Comparison of ENCODE assay signal across 33 mouse cellular contexts in the genomic region with DNA sequence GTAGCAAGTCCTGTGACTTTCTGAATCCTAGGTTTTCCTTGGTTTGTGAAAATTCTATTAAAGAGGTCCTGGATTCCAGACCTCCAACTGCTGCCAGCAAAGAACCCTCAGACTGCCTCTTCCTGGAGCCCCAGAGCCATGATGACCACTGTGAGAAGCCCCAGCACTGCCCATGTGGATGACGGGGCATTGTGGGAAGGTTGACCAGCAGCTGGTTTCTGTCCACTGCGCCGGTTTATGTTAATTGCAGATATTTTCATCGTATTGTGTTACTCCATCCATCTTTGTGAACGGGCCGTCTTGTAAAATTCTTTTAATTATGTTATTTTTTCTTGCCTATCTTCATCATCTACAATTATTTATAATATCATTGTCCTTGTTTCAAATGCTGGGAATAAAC. TPM values are rescaled to one million over a fixed set of nuclear protein-coding genes. Genes with fewer than 3 reads are reported as not detected.
DNase-seq lines count a peak whose midpoint lies in the region; ATAC-seq and TF ChIP-seq lines count a peak whose summit lies in the region.
"Had no signal": no experiment of that assay in that cellular context is flagged by ENCODE, and none has a peak within 500 bp of the region (broad histone marks: within the 10 kb centered on the region; RNA-seq: fewer than 3 reads in every experiment).

No protein-coding gene starts in this region.

- H3K9me3 ChIP-seq in lung, embryonic 16.5 days (ENCODE audit: control insufficient read depth, low read length): no peaks in the 10 kb centered on the region
- H3K9me3 ChIP-seq: embryonic facial prominence, embryonic 10.5 days; embryonic facial prominence, embryonic 13.5 days; forebrain, embryonic 12.5 days; forebrain, embryonic 15.5 days; hindbrain, embryonic 12.5 days; hindbrain, embryonic 15.5 days had no signal

- TF ChIP-seq CTCF in gastrocnemius, adult 2 months (IDR thresholded peaks at IDR 0.05): no peak
- no peak for TF ChIP-seq CTCF in kidney, adult 2 months (conservative IDR thresholded peaks at IDR 0.05; ENCODE audit: insufficient read depth, insufficient read length, low read depth, low read length)
- no peak for TF ChIP-seq CTCF in lung, adult 2 months (IDR thresholded peaks at IDR 0.05; ENCODE audit: insufficient read depth, low read length)

- 67% methylated on average over 6 of the region's 6 CpGs for WGBS in kidney, adult 2 months
- WGBS in lung, embryonic 16.5 days: 41% methylated on average over 6 of the region's 6 CpGs
- WGBS in lung, adult 2 months: 68% methylated on average over 6 of the region's 6 CpGs

- no peaks in the 10 kb centered on the region for H3K4me1 ChIP-seq in kidney, adult 2 months (ENCODE audit: control insufficient read depth, insufficient read depth, low read length)
- H3K4me1 ChIP-seq in lung, embryonic 16.5 days (replicated peaks; ENCODE audit: control insufficient read depth, insufficient read depth, low read length): peaks cover 9% of the 10 kb centered on the region; the same call in 1 of the 2 replicates
- H3K4me1 ChIP-seq in lung, adult 2 months (ENCODE audit: control insufficient read depth, insufficient read depth, low read length): no peaks in the 10 kb centered on the region
- H3K4me1 ChIP-seq: embryonic facial prominence, embryonic 10.5 days; embryonic facial prominence, embryonic 13.5 days; forebrain, embryonic 12.5 days; hindbrain, embryonic 12.5 days; hindbrain, embryonic 15.5 days had no signal

- no peaks in the 10 kb centered on the region for H3K36me3 ChIP-seq in kidney, adult 2 months (ENCODE audit: control insufficient read depth, insufficient read depth, low read length)
- no peaks in the 10 kb centered on the region for H3K36me3 ChIP-seq in lung, embryonic 16.5 days (ENCODE audit: control insufficient read depth, insufficient read depth, low read length)
- H3K36me3 ChIP-seq: embryonic facial prominence, embryonic 10.5 days; embryonic facial prominence, embryonic 13.5 days; forebrain, embryonic 12.5 days; forebrain, embryonic 15.5 days; hindbrain, embryonic 12.5 days; hindbrain, embryonic 15.5 days had no signal

- peak; percentile 82; the same call in 1 of the 2 replicates for ATAC-seq in lung, embryonic 16.5 days (ENCODE audit: low read depth)
- ATAC-seq: activated CD4-positive, CD25-positive, alpha-beta regulatory T cell, adult 4 months; forebrain, embryonic 15.5 days had no signal

- H3K4me2 ChIP-seq in lung, embryonic 16.5 days (ENCODE audit: low read depth, low read length): no peak overlapping the region
- H3K4me2 ChIP-seq: embryonic facial prominence, embryonic 13.5 days; forebrain, embryonic 12.5 days; forebrain, embryonic 15.5 days; heart, embryonic 11.5 days; hindbrain, embryonic 12.5 days; hindbrain, embryonic 15.5 days had no signal

- H3K9ac ChIP-seq in lung, embryonic 16.5 days (ENCODE audit: low read length): no peak overlapping the region
- H3K9ac ChIP-seq: embryonic facial prominence, embryonic 13.5 days; forebrain, embryonic 12.5 days; forebrain, embryonic 15.5 days; hindbrain, embryonic 12.5 days; hindbrain, embryonic 15.5 days had no signal

- intact Hi-C loops in gastrocnemius, adult 2 months (cut with DNase I): no loop called here

- no peak overlapping the region for H3K27ac ChIP-seq in gastrocnemius, adult 2 months
- H3K27ac ChIP-seq in kidney, adult 2 months (ENCODE audit: insufficient read depth, low read depth, low read length): no peak overlapping the region
- no peak overlapping the region for H3K27ac ChIP-seq in lung, embryonic 16.5 days (ENCODE audit: low read length)
- H3K27ac ChIP-seq: embryonic facial prominence, embryonic 10.5 days; embryonic facial prominence, embryonic 13.5 days; forebrain, embryonic 12.5 days; forebrain, embryonic 15.5 days; hindbrain, embryonic 12.5 days; hindbrain, embryonic 15.5 days had no signal

- no peak overlapping the region for H3K4me3 ChIP-seq in gastrocnemius, adult 2 months
- H3K4me3 ChIP-seq in kidney, adult 2 months (ENCODE audit: insufficient read depth, low read depth, low read length): no peak overlapping the region
- H3K4me3 ChIP-seq in lung, embryonic 16.5 days (ENCODE audit: low read length): no peak overlapping the region
- no peak overlapping the region for H3K4me3 ChIP-seq in lung, adult 2 months (replicated peaks; ENCODE audit: extremely low read depth, low read depth, low read length)
- H3K4me3 ChIP-seq: embryonic facial prominence, embryonic 10.5 days; embryonic facial prominence, embryonic 13.5 days; erythroblast, embryonic 14.5 days; forebrain, embryonic 12.5 days; forebrain, embryonic 15.5 days; hindbrain, embryonic 12.5 days; hindbrain, embryonic 15.5 days had no signal

- TF ChIP-seq POLR2A in kidney, adult 2 months (IDR thresholded peaks at IDR 0.05; ENCODE audit: low read depth, low read length): no peak
- no peak for TF ChIP-seq POLR2A in lung, adult 2 months (IDR thresholded peaks at IDR 0.05; ENCODE audit: borderline replicate concordance, extremely low read depth, low read depth, low read length)

- no peaks in the 10 kb centered on the region for H3K27me3 ChIP-seq in kidney, adult 2 months (replicated peaks; ENCODE audit: control insufficient read depth, insufficient read depth, low read length)
- H3K27me3 ChIP-seq in lung, embryonic 16.5 days (ENCODE audit: control insufficient read depth, insufficient read depth, low read depth, low read length): no peaks in the 10 kb centered on the region
- H3K27me3 ChIP-seq: embryonic facial prominence, embryonic 13.5 days; forebrain, embryonic 12.5 days; forebrain, embryonic 15.5 days; hindbrain, embryonic 12.5 days; hindbrain, embryonic 15.5 days had no signal

- DNase-seq in gastrocnemius, adult 2 months: peak; percentile 1
- DNase-seq in gastrocnemius, postnatal 10 days: no peak
- DNase-seq in kidney, postnatal 10 days: peak; percentile 27
- DNase-seq in kidney, adult 2 months: no peak
- DNase-seq in lung, adult 2 months: no peak
- DNase-seq: adrenal gland, adult 8-10 months; adrenal gland, postnatal 25 days; cerebellum, adult 11-12 months; cerebellum, adult 8-10 months; cerebellum, postnatal 10 days; cerebellum, postnatal 36 days; embryo, embryonic 11 days; gastrocnemius, postnatal 14 days; heart, adult 11 months had no signal

RNA-seq across cellular contexts. Expression of a gene that starts 52.6 kb away (rescaled TPM):
- total RNA-seq in gastrocnemius, adult 2 months (2021): not detected
- not detected for total RNA-seq in gastrocnemius, postnatal 10 days (2021)
- 0.10 TPM in 1 of 2 replicates, not detected in the other for polyA plus RNA-seq in kidney, adult 2 months (2012; rRNA removed)
- not detected in 2 replicates for polyA plus RNA-seq in lung, embryonic 16.5 days (2015; fragmentation: Nextera tagmentation; extraction: Ambion mirVana)
- polyA plus RNA-seq in lung, adult 2 months (2012; rRNA removed): not detected in 2 replicates
- total RNA-seq: adrenal gland, adult 8-10 months; adrenal gland, postnatal 25 days; ES-E14; gastrocnemius, postnatal 14 days; gastrocnemius, postnatal 4 days; heart, adult 8-10 months; heart, postnatal 25 days; hematopoietic stem cell, adult 5-6 weeks had no signal
- polyA plus RNA-seq: activated CD4-positive, CD25-positive, alpha-beta regulatory T cell, adult 4 months; brain, embryonic 14.5 days; cortical plate, adult 2 months; embryonic facial prominence, embryonic 10.5 days; embryonic facial prominence, embryonic 13.5 days; erythroblast, embryonic 14.5 days; forebrain, embryonic 12.5 days; forebrain, embryonic 15.5 days; heart, embryonic 11.5 days; heart, embryonic 14.5 days; heart, postnatal 0 days; hindbrain, embryonic 12.5 days; hindbrain, embryonic 15.5 days had no signal

Comparison
In these comparisons a context has a peak if more than half of its experiments do, and no peak if none do; other contexts are left out.
1. DNase-seq: peak in gastrocnemius, adult 2 months (single experiment) and kidney, postnatal 10 days (single experiment); none in gastrocnemius, postnatal 10 days (single experiment), kidney, adult 2 months (single experiment) and lung, adult 2 months (single experiment).